Mouse (Mus musculus) myocyte (in vitro differentiated cells): Measurements from ENCODE around the gene Plekho1.

ENCODE experiments used
- CEBPB ChIP-seq: IDR thresholded peaks from 2 replicates; pipeline ENCODE4 v1.6.1; 2011; ENCODE audit warnings: mild to moderate bottlenecking, moderate library complexity; ENCODE audit not compliant: poor library complexity, insufficient read depth, severe bottlenecking
- E2F4 ChIP-seq: IDR thresholded peaks from one replicate; pipeline ENCODE4 v1.6.1; 2011; ENCODE audit warnings: mild to moderate bottlenecking, control low read depth, moderate library complexity; ENCODE audit not compliant: insufficient read depth
- MAX ChIP-seq: IDR thresholded peaks from one replicate; pipeline ENCODE4 v1.6.1; 2011; ENCODE audit warnings: low read depth, mild to moderate bottlenecking, control low read depth
- MYOD1 ChIP-seq, 3 experiments: IDR thresholded peaks; one replicate each; pipeline ENCODE4 v1.6.1; 2011; ENCODE audit warnings: control low read depth in 2 of 3, low read depth in 2 of 3, mild to moderate bottlenecking in 2 of 3, moderate library complexity in 1 of 3; ENCODE audit not compliant: insufficient read length in 2 of 3, control insufficient read depth in 1 of 3
- MYOG ChIP-seq, 3 experiments: IDR thresholded peaks; one replicate each; pipeline ENCODE4 v1.6.1; 2011; ENCODE audit warnings: control low read depth in 2 of 3, low read depth in 2 of 3, mild to moderate bottlenecking in 2 of 3; ENCODE audit not compliant: insufficient read length in 2 of 3, control insufficient read depth in 1 of 3, insufficient read depth in 1 of 3
- POLR2A ChIP-seq: IDR thresholded peaks from one replicate; pipeline ENCODE4 v1.6.1; 2011; ENCODE audit warnings: low read depth, mild to moderate bottlenecking, control low read depth, moderate library complexity; ENCODE audit not compliant: insufficient read length
- POLR2AphosphoS2 ChIP-seq: IDR thresholded peaks from one replicate; pipeline ENCODE4 v1.6.1; 2011; ENCODE audit warnings: low read depth, control low read depth; ENCODE audit not compliant: insufficient read length
- REST ChIP-seq: IDR thresholded peaks from one replicate; pipeline ENCODE4 v1.6.1; 2011; ENCODE audit warnings: mild to moderate bottlenecking, control low read depth, moderate library complexity; ENCODE audit not compliant: insufficient read depth, insufficient read length
- SRF ChIP-seq: IDR thresholded peaks from one replicate; pipeline ENCODE4 v1.6.1; 2011; ENCODE audit warnings: low read depth; ENCODE audit not compliant: control insufficient read depth, insufficient read length
- TCF12 ChIP-seq: IDR thresholded peaks from one replicate; pipeline ENCODE4 v1.6.1; 2011; ENCODE audit warnings: mild to moderate bottlenecking, control low read depth; ENCODE audit not compliant: poor library complexity, insufficient read depth, severe bottlenecking
- TCF3 ChIP-seq: IDR thresholded peaks from one replicate; pipeline ENCODE4 v1.6.1; 2011; ENCODE audit warnings: low read depth, control low read depth; ENCODE audit not compliant: insufficient read length
- USF1 ChIP-seq: IDR thresholded peaks from one replicate; pipeline ENCODE4 v1.6.1; 2011; ENCODE audit warnings: low read depth, mild to moderate bottlenecking, control low read depth, moderate library complexity

DNA sequence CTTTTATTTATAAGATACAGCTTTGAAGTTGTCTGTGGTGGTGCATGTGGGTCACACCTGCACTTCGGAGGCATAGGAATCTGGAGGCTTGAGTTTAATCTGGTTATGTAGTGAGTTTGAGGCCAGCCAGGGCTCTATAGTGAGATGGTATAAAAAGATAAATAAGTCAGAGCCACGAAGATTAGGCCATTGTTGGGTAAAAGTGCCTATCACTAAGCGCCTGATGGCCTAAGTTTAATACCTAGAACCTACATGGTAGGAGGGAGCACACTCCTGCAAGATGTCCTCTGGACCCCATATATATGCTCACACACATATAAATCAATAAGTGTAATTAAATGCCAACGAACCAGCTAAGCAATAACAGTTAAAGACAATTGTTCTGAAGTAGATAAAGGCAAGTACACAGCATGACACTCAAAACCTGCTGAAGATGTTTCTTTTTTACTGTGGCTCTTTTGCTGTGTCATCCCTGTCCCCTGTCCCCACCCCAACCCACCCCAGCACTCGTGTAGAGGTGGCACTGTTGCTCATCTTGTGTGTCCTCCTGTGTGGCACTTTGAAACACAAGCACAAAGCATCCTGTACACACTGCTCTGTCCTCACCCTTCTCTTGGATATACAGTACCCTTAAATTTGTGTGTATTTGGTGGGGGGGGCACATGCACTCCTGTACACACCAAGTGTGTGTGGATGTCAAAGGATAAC lies 25.8 kb upstream of the Plekho1 start:
- TF ChIP-seq MYOG (IDR thresholded peaks at IDR 0.05; ENCODE audit: control insufficient read depth in 1 of 3, insufficient read depth in 1 of 3, insufficient read length in 2 of 3, low read depth in 2 of 3) (no peak), CEBPB (no peak), POLR2A (no peak), E2F4 (no peak), MAX (no peak), POLR2AphosphoS2 (no peak), USF1 (no peak), TCF3 (no peak), MYOD1 (IDR thresholded peaks at IDR 0.05; ENCODE audit: control insufficient read depth in 1 of 3, insufficient read length in 2 of 3, low read depth in 2 of 3) (no peak), TCF12 (no peak), REST (no peak), SRF (no peak)
